Mouse (Mus musculus): ENCODE data around the gene Tmprss2. TPM values are rescaled to one million over a fixed set of nuclear protein-coding genes. Genes with fewer than 3 reads are reported as not detected.

The Tmprss2 gene
- polyA plus RNA-seq, 1 experiment from 2014 or later, result not detected

- H3K9ac ChIP-seq, result no peak overlapping the region
- H3K9me3 ChIP-seq (ENCODE audit: control insufficient read depth, low read length), result no peaks in the 10 kb centered on the region
- DNase-seq (ENCODE audit: low spot score) (no peak), ATAC-seq (ENCODE audit: low FRiP score) (no peak)
- no peak overlapping the region for H3K4me3 ChIP-seq (replicated peaks; ENCODE audit: low read length)
- H3K36me3 ChIP-seq (replicated peaks; ENCODE audit: control insufficient read depth, insufficient read depth), result no peaks in the 10 kb centered on the region
- H3K27ac ChIP-seq, result no peak overlapping the region
- WGBS, result 59% methylated on average over 2 of the region's 2 CpGs
- no peak overlapping the region for H3K4me2 ChIP-seq (replicated peaks)
- no peaks in the 10 kb centered on the region for H3K27me3 ChIP-seq (ENCODE audit: control insufficient read depth, insufficient read depth, low read length)
- H3K4me1 ChIP-seq (replicated peaks; ENCODE audit: control insufficient read depth, insufficient read depth, low read length), result no peaks in the 10 kb centered on the region
Observed at GRCm38 (mm10) chr16:97622383-97622889, 11.4 kb upstream of the Tmprss2 start.

- H3K36me3 ChIP-seq (replicated peaks; ENCODE audit: control insufficient read depth, insufficient read depth), result no peaks in the 10 kb centered on the region
- H3K4me1 ChIP-seq (replicated peaks; ENCODE audit: control insufficient read depth, insufficient read depth, low read length), result no peaks in the 10 kb centered on the region
- no peak overlapping the region for H3K4me3 ChIP-seq (replicated peaks; ENCODE audit: low read length)
- no peak overlapping the region for H3K27ac ChIP-seq
- H3K27me3 ChIP-seq (ENCODE audit: control insufficient read depth, insufficient read depth, low read length), result 0 out of 2 replicates have a peak, but pooled peaks cover 2% of the 10 kb centered on the region
- ATAC-seq (ENCODE audit: low FRiP score) (no peak), DNase-seq (ENCODE audit: low spot score) (no peak)
- H3K9me3 ChIP-seq (ENCODE audit: control insufficient read depth, low read length), result no peaks in the 10 kb centered on the region
- no peak overlapping the region for H3K4me2 ChIP-seq (replicated peaks)
- 71% methylated on average over 2 of the region's 2 CpGs for WGBS
- H3K9ac ChIP-seq, result no peak overlapping the region
Observed at GRCm38 (mm10) chr16:97618285-97618684, 7.3 kb upstream of the Tmprss2 start.

DNA sequence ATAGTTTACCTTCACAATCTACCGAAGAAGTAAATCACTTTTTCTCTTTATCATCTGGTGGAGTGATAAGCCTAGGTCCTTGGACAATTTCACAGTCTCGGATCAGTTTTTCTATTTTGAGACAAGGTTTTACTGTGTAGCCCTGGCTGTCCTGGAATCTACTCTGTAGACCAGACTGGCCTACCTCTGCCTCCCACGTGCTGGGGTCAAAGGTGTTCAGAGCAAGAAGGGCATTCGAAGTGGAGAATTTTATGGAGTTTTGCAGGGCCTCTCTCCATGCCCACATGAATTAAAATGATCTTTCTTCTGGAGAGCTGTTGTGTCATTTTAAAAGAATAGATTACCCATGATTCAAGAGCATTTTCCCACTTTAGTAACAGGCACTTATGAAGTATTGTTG lies 1.0 kb upstream of the Tmprss2 start:
- H3K36me3 ChIP-seq (replicated peaks; ENCODE audit: control insufficient read depth, insufficient read depth), result no peaks in the 10 kb centered on the region
- H3K27ac ChIP-seq, result no peak overlapping the region
- H3K4me1 ChIP-seq (replicated peaks; ENCODE audit: control insufficient read depth, insufficient read depth, low read length), result peaks cover 10% of the 10 kb centered on the region
- DNase-seq (ENCODE audit: low spot score) (no peak), ATAC-seq (ENCODE audit: low FRiP score) (no peak)
- H3K9ac ChIP-seq, result no peak overlapping the region
- H3K27me3 ChIP-seq (ENCODE audit: control insufficient read depth, insufficient read depth, low read length), result peaks cover 42% of the 10 kb centered on the region
- H3K4me2 ChIP-seq (replicated peaks), result no peak overlapping the region
- WGBS, result 64% methylated on average over 4 of the region's 4 CpGs
- no peak overlapping the region for H3K4me3 ChIP-seq (replicated peaks; ENCODE audit: low read length)
- no peaks in the 10 kb centered on the region for H3K9me3 ChIP-seq (ENCODE audit: control insufficient read depth, low read length)

DNA sequence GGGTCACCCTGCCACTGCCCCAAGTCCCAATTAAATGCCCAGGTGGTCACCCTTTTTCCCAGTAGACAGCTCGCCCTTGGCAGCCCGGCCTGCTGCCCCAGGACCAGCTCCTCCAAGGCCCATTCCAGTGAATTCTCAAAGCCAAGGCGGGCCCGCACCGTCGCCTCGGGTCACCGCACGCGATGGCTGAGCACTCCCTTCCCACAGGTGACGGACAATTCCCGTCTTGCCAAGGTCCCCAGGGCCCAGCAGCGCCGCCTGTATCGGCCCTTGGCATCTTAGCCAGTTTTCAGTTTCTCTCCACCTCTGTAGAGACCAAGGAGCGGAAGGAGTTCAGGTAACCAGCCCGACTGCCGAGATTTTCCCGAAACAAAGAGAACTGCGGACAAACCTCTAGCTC lies 749 bp downstream of the Tmprss2 start:
- H3K9ac ChIP-seq, result peak overlapping the region; percentile 37; the same call in 1 of the 2 replicates
- H3K27me3 ChIP-seq (ENCODE audit: control insufficient read depth, insufficient read depth, low read length), result peaks cover 42% of the 10 kb centered on the region
- peaks cover 10% of the 10 kb centered on the region for H3K4me1 ChIP-seq (replicated peaks; ENCODE audit: control insufficient read depth, insufficient read depth, low read length)
- no peak overlapping the region for H3K27ac ChIP-seq
- peak overlapping the region; percentile 59 for H3K4me2 ChIP-seq (replicated peaks)
- DNase-seq (ENCODE audit: low spot score), result no peak
- peak overlapping the region; percentile 33 for H3K4me3 ChIP-seq (replicated peaks; ENCODE audit: low read length)
- H3K36me3 ChIP-seq (replicated peaks; ENCODE audit: control insufficient read depth, insufficient read depth), result no peaks in the 10 kb centered on the region
- 4% methylated on average over 20 of the region's 20 CpGs for WGBS
- ATAC-seq (ENCODE audit: low FRiP score), result no peak
- no peaks in the 10 kb centered on the region for H3K9me3 ChIP-seq (ENCODE audit: control insufficient read depth, low read length)

- Histone ChIP-seq H3K9me3 (ENCODE audit: control insufficient read depth, low read length) (no peaks in the 10 kb centered on the region), H3K4me1 (replicated peaks; ENCODE audit: control insufficient read depth, insufficient read depth, low read length) (peaks cover 10% of the 10 kb centered on the region), H3K27me3 (ENCODE audit: control insufficient read depth, insufficient read depth, low read length) (peaks cover 42% of the 10 kb centered on the region), H3K27ac (no peak overlapping the region), H3K9ac (no peak overlapping the region), H3K4me3 (replicated peaks; ENCODE audit: low read length) (0 out of 2 replicates have a peak overlapping the region, but pooled peaks have one; percentile 33), H3K4me2 (replicated peaks) (no peak overlapping the region), H3K36me3 (replicated peaks; ENCODE audit: control insufficient read depth, insufficient read depth) (no peaks in the 10 kb centered on the region)
- ATAC-seq (ENCODE audit: low FRiP score) (no peak), DNase-seq (ENCODE audit: low spot score) (no peak)
- 77% methylated on average over 2 of the region's 2 CpGs for WGBS
Observed at GRCm38 (mm10) chr16:97609676-97610075, 1.3 kb downstream of the Tmprss2 start.

- Histone ChIP-seq H3K4me1 (replicated peaks; ENCODE audit: control insufficient read depth, insufficient read depth, low read length) (peaks cover 10% of the 10 kb centered on the region), H3K36me3 (replicated peaks; ENCODE audit: control insufficient read depth, insufficient read depth) (no peaks in the 10 kb centered on the region), H3K27me3 (ENCODE audit: control insufficient read depth, insufficient read depth, low read length) (peaks cover 37% of the 10 kb centered on the region), H3K27ac (no peak overlapping the region), H3K9me3 (ENCODE audit: control insufficient read depth, low read length) (no peaks in the 10 kb centered on the region), H3K4me3 (replicated peaks; ENCODE audit: low read length) (no peak overlapping the region), H3K4me2 (replicated peaks) (no peak overlapping the region), H3K9ac (no peak overlapping the region)
- ATAC-seq (ENCODE audit: low FRiP score) (no peak), DNase-seq (ENCODE audit: low spot score) (no peak)
- 100% methylated on average over 1 of the region's 1 CpGs for whole genome bisulfite sequencing
Observed at GRCm38 (mm10) chr16:97607956-97608355, 3.0 kb downstream of the Tmprss2 start.

GRCm38 (mm10) chr16:97606829-97607228 lies 4.2 kb downstream of the Tmprss2 start:
- 77% methylated on average over 2 of the region's 2 CpGs for WGBS
- Histone ChIP-seq H3K4me2 (replicated peaks) (no peak overlapping the region), H3K27me3 (ENCODE audit: control insufficient read depth, insufficient read depth, low read length) (peaks cover 30% of the 10 kb centered on the region), H3K27ac (no peak overlapping the region), H3K4me1 (replicated peaks; ENCODE audit: control insufficient read depth, insufficient read depth, low read length) (peaks cover 10% of the 10 kb centered on the region), H3K36me3 (replicated peaks; ENCODE audit: control insufficient read depth, insufficient read depth) (no peaks in the 10 kb centered on the region), H3K9me3 (ENCODE audit: control insufficient read depth, low read length) (no peaks in the 10 kb centered on the region), H3K9ac (no peak overlapping the region), H3K4me3 (replicated peaks; ENCODE audit: low read length) (no peak overlapping the region)
- DNase-seq (ENCODE audit: low spot score) (no peak), ATAC-seq (ENCODE audit: low FRiP score) (no peak)

GRCm38 (mm10) chr16:97605957-97606721 lies 4.9 kb downstream of the Tmprss2 start:
- WGBS, result 91% methylated on average over 9 of the region's 9 CpGs

DNA sequence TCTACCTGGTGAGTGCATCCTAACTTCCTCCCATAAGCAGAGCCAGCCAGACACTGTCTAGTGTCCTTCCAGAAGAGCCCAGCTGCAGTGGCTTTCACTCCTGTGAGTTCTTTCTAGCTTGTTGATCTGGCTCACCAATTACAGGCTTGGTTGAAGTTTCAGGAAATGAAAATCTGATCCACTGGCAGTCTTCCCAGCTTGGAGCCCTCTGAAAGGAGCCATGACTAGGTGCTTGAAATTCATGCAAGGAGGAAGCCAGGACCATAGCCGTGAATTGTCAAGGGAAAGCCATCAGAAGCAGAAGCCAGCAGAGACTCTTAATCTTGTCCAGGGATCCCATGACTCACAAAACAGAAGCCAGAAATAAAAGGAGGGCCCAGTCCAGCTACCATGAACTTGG lies 8.7 kb downstream of the Tmprss2 start:
- H3K27ac ChIP-seq, result no peak overlapping the region
- ATAC-seq (ENCODE audit: low FRiP score) (no peak), DNase-seq (ENCODE audit: low spot score) (no peak)
- H3K36me3 ChIP-seq (replicated peaks; ENCODE audit: control insufficient read depth, insufficient read depth), result no peaks in the 10 kb centered on the region
- no peaks in the 10 kb centered on the region for H3K9me3 ChIP-seq (ENCODE audit: control insufficient read depth, low read length)
- WGBS, result 89% methylated on average over 1 of the region's 1 CpGs
- no peak overlapping the region for H3K4me2 ChIP-seq (replicated peaks)
- no peak overlapping the region for H3K9ac ChIP-seq
- H3K4me3 ChIP-seq (replicated peaks; ENCODE audit: low read length), result no peak overlapping the region
- H3K27me3 ChIP-seq (ENCODE audit: control insufficient read depth, insufficient read depth, low read length), result no peaks in the 10 kb centered on the region
- no peaks in the 10 kb centered on the region for H3K4me1 ChIP-seq (replicated peaks; ENCODE audit: control insufficient read depth, insufficient read depth, low read length)

More at GRCm38 (mm10) chr16:97605957-97606721, 4.9 kb downstream of the Tmprss2 start:
- Histone ChIP-seq H3K9me3 (ENCODE audit: control insufficient read depth, low read length) (no peaks in the 10 kb centered on the region), H3K27me3 (ENCODE audit: control insufficient read depth, insufficient read depth, low read length) (peaks cover 24% of the 10 kb centered on the region), H3K27ac (no peak overlapping the region), H3K4me1 (replicated peaks; ENCODE audit: control insufficient read depth, insufficient read depth, low read length) (peaks cover 10% of the 10 kb centered on the region), H3K36me3 (replicated peaks; ENCODE audit: control insufficient read depth, insufficient read depth) (no peaks in the 10 kb centered on the region), H3K9ac (no peak overlapping the region), H3K4me3 (replicated peaks; ENCODE audit: low read length) (no peak overlapping the region), H3K4me2 (replicated peaks) (no peak overlapping the region)
- ATAC-seq (ENCODE audit: low FRiP score), result no peak
- no peak for DNase-seq (ENCODE audit: low spot score)

All from hindbrain, embryonic 14.5 days (tissue).